Mouse (Mus musculus): ENCODE results near the gene Rtn4rl1.
"Not testable (repeated sequence)": the region's sequence is repeated elsewhere in the genome, so short reads cannot be mapped to it uniquely, and the experiment has no call there.

The Rtn4rl1 gene

DNA sequence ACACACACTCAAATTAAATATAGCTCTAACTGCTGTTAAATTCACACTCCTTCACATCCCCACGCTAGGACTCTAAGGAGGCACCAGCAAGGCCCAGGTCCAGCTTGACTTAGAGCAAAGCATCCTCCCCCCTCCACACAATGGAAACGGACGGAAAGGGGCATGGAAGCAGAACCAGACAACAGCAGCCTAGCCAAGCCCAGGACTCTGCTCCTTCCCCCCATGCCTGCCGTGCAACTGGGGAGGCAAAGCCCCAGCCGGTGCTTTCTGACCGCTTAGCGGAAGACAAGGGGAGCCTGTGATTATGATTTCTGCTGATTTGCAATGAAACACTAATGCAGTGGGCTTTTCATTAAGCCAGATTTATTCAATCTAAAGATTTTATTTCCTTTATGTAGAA is 84.5 kb downstream of the Rtn4rl1 start:
- DNase-seq (ENCODE audit: low spot score), result no peak

DNA sequence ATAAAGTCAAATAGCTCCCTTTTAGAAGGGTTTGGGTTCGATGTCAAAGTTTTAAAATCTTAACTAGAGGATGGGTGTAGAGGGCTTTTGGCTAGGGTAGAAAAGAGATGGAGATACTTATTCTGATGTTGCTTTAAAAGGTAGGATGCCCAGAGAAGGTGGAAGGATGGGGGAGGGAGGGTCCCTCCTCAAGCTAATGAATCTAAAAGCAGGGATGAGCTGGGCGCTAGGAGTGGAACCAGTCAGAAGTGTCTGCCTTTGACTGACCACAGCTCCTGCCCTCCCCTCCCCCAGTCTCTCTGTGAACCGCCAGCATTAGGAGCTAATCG is 85.4 kb downstream of the Rtn4rl1 start:
- DNase-seq (ENCODE audit: low spot score), result no peak

DNA sequence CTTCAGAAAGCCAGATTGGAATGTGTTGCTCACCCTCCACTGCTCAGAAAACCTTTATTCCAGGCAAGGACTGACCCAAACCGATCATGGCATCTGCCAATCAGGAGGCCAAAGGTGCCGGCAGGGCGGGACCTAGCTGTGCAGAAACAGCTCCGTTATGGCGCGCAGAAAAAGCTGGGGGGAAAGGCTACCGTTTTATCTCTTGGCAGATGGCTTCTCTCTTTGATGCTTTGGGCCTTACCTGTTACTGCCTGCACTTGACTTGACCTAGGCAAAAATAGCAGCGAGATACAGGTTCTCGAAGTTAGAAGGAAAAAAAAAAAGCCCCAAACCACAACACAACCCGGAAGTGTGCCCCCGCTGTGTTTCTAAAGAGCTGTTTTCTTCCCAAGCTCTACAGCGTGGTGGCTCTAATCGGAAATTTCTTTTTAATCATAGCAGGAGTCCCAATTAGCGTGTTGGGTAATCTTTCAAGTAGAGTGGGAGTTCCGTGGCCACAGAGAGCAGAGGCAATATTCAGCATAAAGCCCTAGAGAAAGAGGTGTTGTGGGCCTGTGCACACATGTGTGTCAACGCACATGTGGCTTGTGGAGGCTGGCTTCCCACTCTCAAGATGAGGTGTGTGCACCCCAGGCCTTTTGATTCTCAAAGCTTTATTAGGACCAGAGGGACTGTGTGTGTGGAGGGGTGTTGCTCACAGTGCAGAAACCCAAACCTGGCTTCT is 85.9 kb downstream of the Rtn4rl1 start:
- no peak for DNase-seq (ENCODE audit: low spot score)

- DNase-seq (ENCODE audit: low spot score), result no peak
These were observed 86.5 kb downstream of the Rtn4rl1 start for GRCm38 (mm10) chr11:75280066-75280410.

- DNase-seq (ENCODE audit: low spot score), result no peak
These were observed 86.9 kb downstream of the Rtn4rl1 start for GRCm38 (mm10) chr11:75280435-75281001.

- no peak for DNase-seq (ENCODE audit: low spot score)
These were observed 88.0 kb downstream of the Rtn4rl1 start for GRCm38 (mm10) chr11:75281380-75282256.

DNA sequence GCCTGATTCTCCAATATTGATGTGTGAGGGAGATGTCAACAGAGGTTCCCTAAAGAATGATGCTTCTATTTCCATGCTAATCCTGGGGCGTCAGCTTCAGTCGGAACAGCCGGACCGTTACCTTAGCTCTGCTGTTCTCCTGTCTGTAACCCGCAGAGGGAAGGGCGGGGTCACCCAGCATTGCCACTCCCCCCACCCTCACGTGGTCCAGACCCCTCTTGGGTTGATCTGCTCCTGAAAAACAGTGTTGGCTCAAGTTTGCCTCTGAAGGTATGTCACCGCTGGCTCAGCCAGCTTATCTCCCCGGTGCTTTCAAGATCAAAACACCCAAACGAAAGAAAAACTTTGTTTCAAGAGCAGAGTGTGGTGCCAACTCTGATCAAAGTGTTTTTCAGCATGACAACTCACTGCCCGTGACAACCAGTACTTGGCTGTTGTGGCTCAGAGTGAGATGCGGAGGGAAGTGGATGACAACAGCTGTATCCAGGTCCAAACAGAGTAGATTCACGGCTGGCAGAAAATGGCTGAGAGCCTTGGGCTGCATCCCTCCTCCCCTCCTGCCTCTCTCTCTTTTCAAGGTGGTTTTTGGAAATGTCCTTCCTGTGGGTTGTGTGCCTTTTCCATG is 89.0 kb downstream of the Rtn4rl1 start:
- DNase-seq (ENCODE audit: low spot score), result no peak

DNA sequence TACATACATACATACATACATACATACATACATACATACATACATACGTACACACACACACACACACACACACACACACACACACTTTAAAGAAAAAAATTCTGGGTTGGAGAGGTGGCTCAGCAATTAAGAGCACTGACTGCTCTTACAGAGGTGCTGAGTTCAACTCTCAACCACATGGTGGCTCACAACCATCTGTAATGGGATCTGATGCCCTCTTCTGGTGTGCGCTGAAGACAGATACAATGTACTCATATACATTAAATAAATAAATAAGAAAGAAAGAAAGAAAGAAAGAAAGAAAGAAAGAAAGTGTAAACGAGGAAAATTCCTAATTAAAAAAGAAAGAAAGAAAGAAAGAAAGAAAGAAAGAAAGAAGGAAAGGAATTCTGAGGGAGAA is 90.2 kb downstream of the Rtn4rl1 start:
- not testable (repeated sequence) for DNase-seq (ENCODE audit: low spot score)

DNA sequence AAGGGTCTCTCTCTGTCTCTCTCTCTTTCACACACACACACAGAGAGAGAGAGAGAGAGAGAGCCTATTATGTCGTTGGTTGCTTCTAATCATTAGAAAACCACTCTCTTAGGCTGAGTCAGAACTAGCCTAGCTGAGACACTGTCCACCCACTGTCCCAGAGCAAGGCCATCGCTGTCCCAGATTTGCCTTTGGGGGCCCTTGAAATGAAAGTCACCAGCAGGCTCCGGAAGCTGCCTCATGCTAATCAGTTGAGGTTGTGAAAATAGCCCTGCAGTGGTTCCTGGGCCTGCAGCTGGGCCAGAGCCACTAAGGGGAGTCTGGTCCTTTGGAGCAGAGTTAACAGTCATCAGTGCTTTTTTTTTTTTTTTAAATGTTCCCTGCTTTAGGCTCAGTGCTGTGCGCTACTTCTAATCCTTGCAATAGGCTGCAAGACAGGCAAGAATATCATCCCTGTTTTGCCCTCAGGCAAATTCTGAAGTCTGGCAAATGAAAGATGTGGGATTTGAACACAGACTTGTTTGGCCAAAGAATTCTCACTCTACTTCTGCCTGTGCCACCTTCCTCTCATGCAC is 92.4 kb downstream of the Rtn4rl1 start:
- DNase-seq (ENCODE audit: low spot score), result no peak

GRCm38 (mm10) chr11:75286868-75287267 is 93.3 kb downstream of the Rtn4rl1 start:
- no peak for DNase-seq (ENCODE audit: low spot score)

DNA sequence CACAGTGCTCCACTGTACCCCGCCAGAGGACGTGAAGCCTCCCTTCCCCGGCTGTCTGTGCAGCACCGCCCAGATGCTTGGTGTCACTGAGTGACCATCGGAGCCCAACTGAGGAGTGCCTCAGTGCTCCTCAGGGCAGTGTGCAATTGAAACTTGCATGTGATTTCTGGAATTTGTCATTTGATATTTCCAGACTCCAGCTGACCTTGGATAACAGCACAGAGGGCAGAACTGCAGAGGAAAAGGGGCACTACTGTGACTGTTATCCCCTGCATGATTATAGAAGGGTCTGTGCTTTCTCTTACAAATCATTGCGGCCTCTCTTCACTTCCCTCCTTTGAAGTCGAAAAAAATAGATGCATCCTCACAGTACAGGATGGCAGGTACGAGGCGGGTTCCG is 94.4 kb downstream of the Rtn4rl1 start:
- DNase-seq (ENCODE audit: low spot score), result no peak

GRCm38 (mm10) chr11:75288517-75288916 is 94.9 kb downstream of the Rtn4rl1 start:
- DNase-seq (ENCODE audit: low spot score), result no peak

- DNase-seq (ENCODE audit: low spot score), result no peak
These were observed 95.5 kb downstream of the Rtn4rl1 start for GRCm38 (mm10) chr11:75289120-75289519.

DNA sequence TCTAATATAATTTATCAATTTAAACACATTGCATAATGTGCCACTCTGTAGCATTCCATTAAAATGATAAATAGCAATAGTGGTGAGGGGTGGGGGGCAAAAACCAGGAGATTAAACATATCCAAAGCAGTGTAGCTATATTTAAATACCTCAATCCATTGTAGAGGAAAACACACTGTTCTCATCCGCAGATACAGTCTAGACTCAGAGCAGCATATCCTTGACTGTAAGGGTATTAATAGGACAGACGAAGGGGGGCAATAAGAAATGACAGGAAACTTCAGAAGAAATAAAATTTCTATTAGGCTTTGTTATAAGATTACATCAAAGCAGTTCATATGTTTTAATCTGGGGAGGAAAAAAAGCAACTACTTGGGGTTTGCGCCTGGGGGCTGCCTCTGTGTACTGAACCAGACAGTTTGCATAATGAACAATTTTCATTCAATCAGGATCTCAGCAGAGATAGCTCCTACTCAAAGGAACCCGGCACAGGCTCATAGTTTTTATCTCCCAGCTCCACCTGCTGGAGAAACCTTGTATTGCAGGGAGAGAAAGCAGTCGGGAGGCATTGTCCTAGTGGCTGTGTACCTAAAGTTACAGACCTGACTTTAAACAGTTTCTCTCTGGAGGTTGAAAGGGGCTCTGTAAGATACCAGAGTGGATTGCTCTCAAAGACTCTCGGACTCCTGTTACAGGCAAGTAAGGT is 97.1 kb downstream of the Rtn4rl1 start:
- peak; percentile 51 for DNase-seq (ENCODE audit: low spot score)

DNA sequence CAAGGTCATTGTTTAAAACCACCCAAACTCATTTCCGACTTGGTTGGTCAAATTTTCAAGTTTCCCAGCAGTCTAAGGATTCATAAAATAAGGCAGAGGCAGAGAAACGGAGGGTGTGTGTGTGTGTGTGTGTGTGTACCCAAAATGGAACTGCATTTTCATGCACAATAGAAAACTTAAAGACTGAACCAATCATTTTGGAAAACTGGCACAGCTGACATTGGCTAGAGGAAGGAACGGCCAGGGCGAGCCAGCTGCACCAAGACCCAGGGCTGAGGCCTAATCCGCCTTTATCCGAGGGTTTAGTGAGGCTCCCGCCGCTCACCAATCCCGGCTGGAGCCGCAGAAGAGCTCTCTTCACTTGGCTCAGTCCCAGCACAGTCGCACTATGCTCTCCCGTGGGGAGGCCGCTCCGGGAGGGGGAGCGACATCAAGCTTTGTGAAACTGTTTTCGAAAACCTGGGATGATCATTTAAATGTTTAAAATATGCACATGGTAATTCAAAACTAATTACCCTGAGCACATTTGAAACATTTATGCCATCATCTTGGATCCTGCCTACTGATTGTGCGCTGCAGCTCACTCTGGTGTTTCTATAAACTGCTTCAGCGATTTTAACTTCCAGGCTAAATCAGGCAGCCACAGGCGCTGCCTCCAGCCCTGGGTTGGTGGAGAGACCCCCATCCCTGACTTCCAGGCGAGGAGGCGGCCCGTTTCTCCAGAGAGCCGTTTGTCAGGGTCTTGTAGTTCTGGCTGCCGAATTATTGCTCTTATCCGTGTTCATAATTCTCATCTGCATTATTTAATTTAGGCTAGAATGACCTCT is 98.0 kb downstream of the Rtn4rl1 start:
- no peak for DNase-seq (ENCODE audit: low spot score)

DNA sequence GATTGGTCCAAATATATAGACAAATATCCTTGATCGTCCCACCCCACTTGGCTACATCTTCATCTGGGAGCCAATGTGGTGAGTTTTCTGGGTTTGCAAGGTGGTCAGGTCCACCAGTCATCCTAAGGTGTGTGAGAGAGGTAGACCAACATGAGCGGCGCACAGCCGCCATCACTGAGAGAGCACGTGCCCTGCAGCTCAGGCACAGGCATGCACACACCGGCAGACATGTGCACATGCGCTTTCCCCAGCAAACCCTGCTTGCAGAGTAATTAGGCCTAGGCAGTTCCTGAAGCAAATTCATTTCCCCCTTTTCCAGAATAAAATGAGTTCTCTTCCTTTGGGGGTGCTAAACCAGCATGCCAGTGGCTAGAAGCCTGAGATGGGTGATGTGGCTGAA is 98.7 kb downstream of the Rtn4rl1 start:
- no peak for DNase-seq (ENCODE audit: low spot score)

- DNase-seq (ENCODE audit: low spot score), result no peak
These were observed 100.3 kb downstream of the Rtn4rl1 start for GRCm38 (mm10) chr11:75293852-75294361.

DNA sequence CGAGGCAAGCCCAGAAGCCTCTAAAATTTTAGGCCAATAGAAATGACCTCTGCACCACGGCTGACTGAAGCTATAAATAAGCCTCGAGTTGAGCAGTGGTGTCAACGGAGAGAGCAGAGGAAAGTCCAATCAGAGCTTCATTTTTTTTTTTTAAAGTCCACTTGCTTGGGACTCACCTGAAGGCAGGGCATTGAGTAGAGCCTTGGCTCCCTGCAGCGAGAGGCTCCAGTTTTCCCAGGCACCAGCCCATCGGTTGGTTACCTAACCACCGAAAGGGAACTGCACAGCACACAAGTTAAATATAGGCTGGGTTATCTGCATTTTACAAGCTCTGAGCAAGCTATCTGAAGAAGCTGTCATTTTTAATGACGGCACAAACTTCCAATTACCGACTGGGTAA is 101.3 kb downstream of the Rtn4rl1 start:
- no peak for DNase-seq (ENCODE audit: low spot score)

DNA sequence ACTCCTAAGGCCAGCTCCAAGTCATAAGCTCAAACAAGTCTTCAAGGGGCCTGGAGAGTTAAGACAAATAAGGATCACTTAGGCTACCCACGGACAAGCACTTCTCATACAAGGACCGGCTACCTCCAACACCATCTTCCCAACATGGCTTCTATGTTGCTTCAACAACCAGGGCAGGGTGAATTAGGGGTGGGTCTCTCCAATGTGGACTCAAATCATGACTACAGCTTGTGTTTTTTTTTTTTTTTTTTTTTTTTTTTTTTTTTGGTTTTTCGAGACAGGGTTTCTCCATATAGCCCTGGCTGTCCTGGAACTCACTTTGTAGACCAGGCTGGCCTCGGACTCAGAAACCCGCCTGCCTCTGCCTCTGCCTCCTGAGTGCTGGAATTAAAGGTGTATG is 102.0 kb downstream of the Rtn4rl1 start:
- DNase-seq (ENCODE audit: low spot score), result not testable (repeated sequence)

- no peak for DNase-seq (ENCODE audit: low spot score)
These were observed 102.9 kb downstream of the Rtn4rl1 start for GRCm38 (mm10) chr11:75296406-75297005.

All from urinary bladder, postnatal 10 days (tissue).